Mouse (Mus musculus) retina, adult 2 months (tissue): Measurements from ENCODE around the gene Lactb.

ENCODE experiments used
- DNase-seq: peaks from one replicate; pipeline ENCODE4 v3.0.0-alpha.2; 2012; ENCODE audit warnings: low read depth, low spot score

The Lactb gene

GRCm38 (mm10) chr9:66975239-66975645 is at the start of gene Lactb:
Lactb (minus strand) TSS chr9:66975484.
- peak; percentile 79 for DNase-seq

GRCm38 (mm10) chr9:67023371-67023770 is 48.1 kb upstream of the Lactb start:
- no peak for DNase-seq

GRCm38 (mm10) chr9:67020063-67020462 is 44.8 kb upstream of the Lactb start:
- no peak for DNase-seq

- no peak for DNase-seq
These were observed 38.2 kb upstream of the Lactb start for GRCm38 (mm10) chr9:67013501-67013900.

GRCm38 (mm10) chr9:67012470-67012869 is 37.2 kb upstream of the Lactb start:
- DNase-seq = no peak

GRCm38 (mm10) chr9:67011483-67011882 is 36.2 kb upstream of the Lactb start:
- no peak for DNase-seq

- DNase-seq = no peak
These were observed 33.5 kb upstream of the Lactb start for GRCm38 (mm10) chr9:67008781-67009180.

- no peak for DNase-seq
These were observed 31.1 kb upstream of the Lactb start for GRCm38 (mm10) chr9:67006376-67006775.

- DNase-seq = no peak
These were observed 30.0 kb upstream of the Lactb start for GRCm38 (mm10) chr9:67005161-67005742.

- DNase-seq = no peak
These were observed 28.4 kb upstream of the Lactb start for GRCm38 (mm10) chr9:67003656-67004055.

- no peak for DNase-seq
These were observed 27.9 kb upstream of the Lactb start for GRCm38 (mm10) chr9:67003156-67003555.

- no peak for DNase-seq
These were observed 26.2 kb upstream of the Lactb start for GRCm38 (mm10) chr9:67001506-67001905.

GRCm38 (mm10) chr9:67001050-67001449 is 25.8 kb upstream of the Lactb start:
- DNase-seq = peak; percentile 61

- DNase-seq = no peak
These were observed 24.4 kb upstream of the Lactb start for GRCm38 (mm10) chr9:66999698-67000097.

GRCm38 (mm10) chr9:66991750-66992410 is 16.6 kb upstream of the Lactb start:
- no peak for DNase-seq

GRCm38 (mm10) chr9:66991021-66991749 is 15.9 kb upstream of the Lactb start:
- no peak for DNase-seq

- no peak for DNase-seq
These were observed 14.8 kb upstream of the Lactb start for GRCm38 (mm10) chr9:66990046-66990445.

- no peak for DNase-seq
These were observed 14.3 kb upstream of the Lactb start for GRCm38 (mm10) chr9:66989581-66989980.

GRCm38 (mm10) chr9:66988888-66989414 is 13.7 kb upstream of the Lactb start:
- no peak for DNase-seq

GRCm38 (mm10) chr9:66988198-66988887 is 13.1 kb upstream of the Lactb start:
- DNase-seq = no peak

- DNase-seq = no peak
These were observed 10.1 kb upstream of the Lactb start for GRCm38 (mm10) chr9:66985377-66985776.

GRCm38 (mm10) chr9:66982085-66982484 is 6.8 kb upstream of the Lactb start:
- DNase-seq = no peak
